Mouse (Mus musculus) activated CD4-positive, CD25-positive, alpha-beta regulatory T cell (primary cell): ENCODE measurements around the gene Rap1b. TPM values are rescaled to one million over a fixed set of nuclear protein-coding genes. Genes with fewer than 3 reads are reported as not detected.

Experiments
- polyA plus RNA-seq, 2 experiments: library from polyadenylated mRNA; unstranded; fragments of 100-300 nt; shearing (Covaris generic); gene quantifications; one replicate each; pipeline ENCODE4 v1.2.1; 2017

Gene Rap1b
- polyA plus RNA-seq = 100 to 1,000 TPM; 554 to 638 TPM

GRCm38 (mm10) chr10:117845597-117846259, at the start of gene Rap1b:
TSS of gene Rap1b (minus strand) at chr10:117846035.

GRCm38 (mm10) chr10:117792141-117793091, 53.4 kb downstream of the Rap1b start, which contains the start of gene Nup107:
TSS of gene Nup107 (minus strand) at chr10:117792705.

Other genes starting within 250 kb of the Rap1b start
- 10 to 100 TPM; 13.2 to 88.2 TPM for gene Cpm, start 216.5 kb downstream of the Rap1b start, polyA plus RNA-seq
- gene Mdm2, start 135.3 kb downstream of the Rap1b start, polyA plus RNA-seq = 100 to 1,000 TPM in 1 of 2 experiments, 10 to 100 TPM in 1; 94.6 to 118 TPM
- gene Slc35e3, start 99.7 kb downstream of the Rap1b start, polyA plus RNA-seq = 1 to 10 TPM; 8.8 to 9.7 TPM
- 10 to 100 TPM; 42.0 to 45.2 TPM for gene Nup107, start 53.3 kb downstream of the Rap1b start, polyA plus RNA-seq